Mouse (Mus musculus): ENCODE results near the gene Lgmn. TPM values are rescaled to one million over a fixed set of nuclear protein-coding genes. Genes with fewer than 3 reads are reported as not detected.
A peak's percentile ranks its signal among the peaks of the same experiment; 100 is the strongest.

The Lgmn gene
- total and polyA plus RNA-seq, 3 experiments, result 2.2 to 8.0 TPM; not detected in 1

DNA sequence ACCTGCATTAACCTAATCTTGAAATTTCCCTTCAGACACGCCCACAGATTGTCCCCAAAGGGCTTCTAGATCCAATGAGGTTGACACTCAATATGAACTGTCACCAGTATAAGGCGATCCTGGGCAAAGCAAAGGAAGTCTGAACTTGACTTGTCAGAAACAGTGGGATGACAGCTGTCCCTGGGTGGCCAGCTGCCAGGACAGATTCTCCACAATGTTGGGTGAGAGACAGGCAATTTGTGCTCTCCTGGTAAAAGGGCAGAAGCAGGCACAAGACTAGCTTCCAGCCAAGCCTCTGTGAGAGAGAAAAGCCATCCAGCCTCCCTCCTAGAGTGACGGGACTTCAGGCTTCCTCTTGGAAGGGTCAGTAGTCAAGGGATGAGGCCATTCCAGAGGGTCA, 67.3 kb downstream of the Lgmn start:
- Histone ChIP-seq H3K27me3 (ENCODE audit: control insufficient read depth in 1 of 2, insufficient read depth in 2 of 2, low read length in 2 of 2) (no peaks in the 10 kb centered on the region), H3K4me1 (ENCODE audit: control insufficient read depth in 1 of 2, insufficient read depth in 2 of 2, low read length in 2 of 2) (no peaks in the 10 kb centered on the region; a peak in 1 of 4 replicates), H3K9me3 (replicated peaks; ENCODE audit: insufficient read depth, low read length) (no peaks in the 10 kb centered on the region), H3K9ac (ENCODE audit: control insufficient read depth, low read depth, low read length, poor library complexity, severe bottlenecking) (no peak overlapping the region), H3K36me3 (ENCODE audit: control insufficient read depth in 1 of 2, insufficient read depth in 2 of 2, low read length in 2 of 2) (peaks cover 0 to 5% of the 10 kb centered on the region in 2 experiments; a peak in 2 of 4 replicates), H3K79me2 (ENCODE audit: control insufficient read depth, insufficient read depth, low read length, poor library complexity) (no peaks in the 10 kb centered on the region; the same call in 1 of the 2 replicates), H3K4me3 (ENCODE audit: control insufficient read depth in 1 of 2, insufficient read depth in 1 of 2, low read depth in 2 of 2, low read length in 2 of 2) (no peak overlapping the region), H3K27ac (ENCODE audit: control insufficient read depth, low read depth, low read length) (no peak overlapping the region)
- no peak for TF ChIP-seq NRF1 (IDR thresholded peaks at IDR 0.05; ENCODE audit: insufficient read depth, low read depth, low read length, poor library complexity, severe bottlenecking)
- TF ChIP-seq MAFK (IDR thresholded peaks at IDR 0.05; ENCODE audit: borderline replicate concordance, low read depth, low read length), result no peak
- no peak for TF ChIP-seq EP300 (IDR thresholded peaks at IDR 0.05; ENCODE audit: low read depth in 1 of 2, low read length in 2 of 2)
- TF ChIP-seq TAL1 (IDR thresholded peaks at IDR 0.05; ENCODE audit: low read length), result no peak
- TF ChIP-seq ZC3H11A (IDR thresholded peaks at IDR 0.05; ENCODE audit: low read depth, low read length), result no peak
- no peak for TF ChIP-seq RAD21 (IDR thresholded peaks at IDR 0.05; ENCODE audit: low read depth, low read length)
- no peak for TF ChIP-seq POLR2AphosphoS2 (IDR thresholded peaks at IDR 0.05; ENCODE audit: low read length)
- no peak for TF ChIP-seq GABPA (IDR thresholded peaks at IDR 0.05; ENCODE audit: low read depth, low read length)
- TF ChIP-seq ZMIZ1 (IDR thresholded peaks at IDR 0.05; ENCODE audit: low read depth, low read length), result no peak
- TF ChIP-seq ZNF384 (IDR thresholded peaks at IDR 0.05; ENCODE audit: low read depth, low read length), result no peak
- TF ChIP-seq NELFE (IDR thresholded peaks at IDR 0.05; ENCODE audit: low read depth, low read length), result no peak
- TF ChIP-seq BHLHE40 (IDR thresholded peaks at IDR 0.05; ENCODE audit: borderline replicate concordance, low read depth, low read length), result no peak
- TF ChIP-seq CHD2 (IDR thresholded peaks at IDR 0.05; ENCODE audit: low read length), result no peak
- TF ChIP-seq ELF1 (IDR thresholded peaks at IDR 0.05; ENCODE audit: low read depth, low read length), result no peak
- no peak for TF ChIP-seq GATA1 (IDR thresholded peaks at IDR 0.05; ENCODE audit: low read depth, low read length)
- no peak for TF ChIP-seq MEF2A (IDR thresholded peaks at IDR 0.05; ENCODE audit: extremely low read depth, insufficient replicate concordance, low read depth, low read length, poor library complexity, severe bottlenecking)
- TF ChIP-seq MXI1 (IDR thresholded peaks at IDR 0.05; ENCODE audit: low read depth, low read length), result no peak
- TF ChIP-seq E2F4 (IDR thresholded peaks at IDR 0.05; ENCODE audit: borderline replicate concordance, low read depth, low read length), result no peak
- no peak for TF ChIP-seq POLR2AphosphoS5 (IDR thresholded peaks at IDR 0.05; ENCODE audit: borderline replicate concordance, low read depth, low read length)
- no peak for DNase-seq (ENCODE audit: low read depth, low spot score)

GRCm38 (mm10) chr12:102370931-102371500, 68.6 kb downstream of the Lgmn start:
- peaks cover 0 to 5% of the 10 kb centered on the region in 2 experiments; a peak in 2 of 4 replicates for H3K36me3 ChIP-seq (ENCODE audit: control insufficient read depth in 1 of 2, insufficient read depth in 2 of 2, low read length in 2 of 2)
- H3K27me3 ChIP-seq (ENCODE audit: control insufficient read depth in 1 of 2, insufficient read depth in 2 of 2, low read length in 2 of 2), result no peaks in the 10 kb centered on the region
- DNase-seq (ENCODE audit: low read depth, low spot score), result no peak
- H3K4me3 ChIP-seq (ENCODE audit: control insufficient read depth in 1 of 2, insufficient read depth in 1 of 2, low read depth in 2 of 2, low read length in 2 of 2), result no peak overlapping the region
- H3K79me2 ChIP-seq (ENCODE audit: control insufficient read depth, insufficient read depth, low read length, poor library complexity), result no peaks in the 10 kb centered on the region; the same call in 1 of the 2 replicates
- H3K4me1 ChIP-seq (ENCODE audit: control insufficient read depth in 1 of 2, insufficient read depth in 2 of 2, low read length in 2 of 2), result no peaks in the 10 kb centered on the region; a peak in 1 of 4 replicates
- no peaks in the 10 kb centered on the region for H3K9me3 ChIP-seq (replicated peaks; ENCODE audit: insufficient read depth, low read length)
- H3K9ac ChIP-seq (ENCODE audit: control insufficient read depth, low read depth, low read length, poor library complexity, severe bottlenecking), result no peak overlapping the region
- TF ChIP-seq TBP (IDR thresholded peaks at IDR 0.05; ENCODE audit: low read depth, low read length), result no peak
- 0 out of 2 replicates have a peak, but pooled peaks have one; percentile 27 for TF ChIP-seq ETS1 (IDR thresholded peaks at IDR 0.05; ENCODE audit: low read depth, low read length)
- TF ChIP-seq CHD2 (IDR thresholded peaks at IDR 0.05; ENCODE audit: low read length), result no peak
- TF ChIP-seq TCF12 (IDR thresholded peaks at IDR 0.05; ENCODE audit: low read depth, low read length), result no peak
- no peak for TF ChIP-seq UBTF (IDR thresholded peaks at IDR 0.05; ENCODE audit: borderline replicate concordance, insufficient read depth, low read depth, low read length)
- no peak for TF ChIP-seq POLR2AphosphoS5 (IDR thresholded peaks at IDR 0.05; ENCODE audit: borderline replicate concordance, low read depth, low read length)
- TF ChIP-seq MEF2A (IDR thresholded peaks at IDR 0.05; ENCODE audit: extremely low read depth, insufficient replicate concordance, low read depth, low read length, poor library complexity, severe bottlenecking), result no peak
- no peak for TF ChIP-seq MYB (IDR thresholded peaks at IDR 0.05; ENCODE audit: low read depth, low read length)
- no peak for TF ChIP-seq ELF1 (IDR thresholded peaks at IDR 0.05; ENCODE audit: low read depth, low read length)
- no peak overlapping the region for H3K27ac ChIP-seq (ENCODE audit: control insufficient read depth, low read depth, low read length)

Data from MEL (cell line).